Mouse (Mus musculus) CH12.LX (cell line): Measurements from ENCODE around the gene Snhg11. TPM values are rescaled to one million over a fixed set of nuclear protein-coding genes. Genes with fewer than 3 reads are reported as not detected.

Source experiments
- DNase-seq: peaks from one replicate; pipeline ENCODE4 v3.0.0-alpha.2; 2013; ENCODE audit errors: extremely low read depth
- H3K27ac ChIP-seq: 2 replicates; pipeline ENCODE4 v1.5.1; 2012; ENCODE audit warnings: low read depth, mild to moderate bottlenecking, control low read depth, moderate library complexity; ENCODE audit not compliant: insufficient read depth
- H3K27me3 ChIP-seq: replicated peaks from 2 replicates; pipeline ENCODE3; 2012; ENCODE audit warnings: inconsistent platforms
- H3K36me3 ChIP-seq, 2 experiments: replicated peaks in 1 of 2; 2 replicates each; pipeline versions ENCODE3 to v1.6.1; 2012; ENCODE audit warnings: inconsistent platforms in 1 of 2, low read length in 1 of 2, mild to moderate bottlenecking in 1 of 2, mixed read lengths in 1 of 2, moderate library complexity in 1 of 2; ENCODE audit not compliant: control insufficient read depth in 1 of 2, insufficient read depth in 1 of 2
- H3K4me1 ChIP-seq, 2 experiments: 2 replicates each; pipeline ENCODE4 v1.6.1; 2012; ENCODE audit warnings: inconsistent platforms in 1 of 2, moderate library complexity in 1 of 2; ENCODE audit not compliant: insufficient read depth in 2 of 2, control insufficient read depth in 1 of 2
- H3K4me2 ChIP-seq: 2 replicates; pipeline ENCODE4 v1.6.1; 2012; ENCODE audit warnings: low read depth, mild to moderate bottlenecking, control low read depth; ENCODE audit not compliant: poor library complexity, insufficient read depth, severe bottlenecking
- H3K4me3 ChIP-seq, 3 experiments: fragments of 150-350 bp in 1 of 3; sonication (generic) in 1 of 3; replicated peaks in 1 of 3; 2 replicates each; pipeline versions ENCODE3 to v1.5.1; 2011 to 2012; ENCODE audit warnings: low read depth in 2 of 3, low read length in 2 of 3, mild to moderate bottlenecking in 2 of 3, moderate library complexity in 2 of 3, control low read depth in 1 of 3, improper control_type of control experiment in 1 of 3, inconsistent platforms in 1 of 3, mixed read lengths in 1 of 3; ENCODE audit not compliant: poor library complexity in 1 of 3
- H3K79me2 ChIP-seq: replicated peaks from 2 replicates; pipeline ENCODE4 v1.6.1; 2012; ENCODE audit warnings: mild to moderate bottlenecking, moderate library complexity; ENCODE audit not compliant: control insufficient read depth, poor library complexity, insufficient read depth, severe bottlenecking; ENCODE audit errors: extremely low read depth
- H3K9ac ChIP-seq: 2 replicates; pipeline ENCODE4 v1.6.1; 2012; ENCODE audit warnings: low read depth, mild to moderate bottlenecking, control low read depth, moderate library complexity; ENCODE audit not compliant: insufficient read depth
- H3K9me3 ChIP-seq: replicated peaks from 2 replicates; pipeline ENCODE3; 2012; ENCODE audit warnings: low read length, inconsistent platforms, mixed read lengths
- BHLHE40 ChIP-seq: IDR thresholded peaks from 2 replicates; pipeline ENCODE4 v1.6.1; 2011; ENCODE audit warnings: mild to moderate bottlenecking, low read depth, low read length, improper control_type of control experiment
- CHD1 ChIP-seq: IDR thresholded peaks from 2 replicates; pipeline ENCODE4 v1.6.1; 2012; ENCODE audit warnings: low read depth, low read length, improper control_type of control experiment, inconsistent platforms
- CTCF ChIP-seq, 2 experiments: IDR thresholded peaks in 1 of 2; conservative IDR thresholded peaks in 1 of 2; 2 replicates each; pipeline ENCODE4 v1.5.1; 2011 to 2012; ENCODE audit warnings: low read depth in 2 of 2, low read length in 2 of 2, improper control_type of control experiment in 1 of 2, inconsistent platforms in 1 of 2, mild to moderate bottlenecking in 1 of 2, moderate library complexity in 1 of 2
- E2F4 ChIP-seq: IDR thresholded peaks from 2 replicates; pipeline ENCODE4 v1.6.1; 2011; ENCODE audit warnings: low read depth, low read length, improper control_type of control experiment; ENCODE audit not compliant: insufficient replicate concordance
- ETS1 ChIP-seq: conservative IDR thresholded peaks from 2 replicates; pipeline ENCODE4 v1.6.1; 2012; ENCODE audit warnings: low read depth, mild to moderate bottlenecking, inconsistent platforms, low read length, improper control_type of control experiment, moderate library complexity
- GABPA ChIP-seq: IDR thresholded peaks from 2 replicates; pipeline ENCODE4 v1.6.1; 2012; ENCODE audit warnings: low read depth, low read length, improper control_type of control experiment, inconsistent platforms; ENCODE audit not compliant: insufficient replicate concordance
- HCFC1 ChIP-seq: IDR thresholded peaks from 2 replicates; pipeline ENCODE4 v1.6.1; 2012; ENCODE audit warnings: low read depth, mild to moderate bottlenecking, inconsistent platforms, low read length, improper control_type of control experiment
- JUND ChIP-seq: conservative IDR thresholded peaks from 2 replicates; pipeline ENCODE4 v1.6.1; 2011; ENCODE audit warnings: low read depth, low read length, improper control_type of control experiment
- MEF2A ChIP-seq: IDR thresholded peaks from 2 replicates; pipeline ENCODE4 v1.6.1; 2014; ENCODE audit warnings: low read depth, mild to moderate bottlenecking, inconsistent platforms, low read length, improper control_type of control experiment, borderline replicate concordance
- MXI1 ChIP-seq: IDR thresholded peaks from 2 replicates; pipeline ENCODE4 v1.6.1; 2011; ENCODE audit warnings: mild to moderate bottlenecking, low read depth, low read length, improper control_type of control experiment
- MYC ChIP-seq: IDR thresholded peaks from 2 replicates; pipeline ENCODE4 v1.6.1; 2011; ENCODE audit warnings: low read depth, mild to moderate bottlenecking, improper control_type of control experiment, low read length
- PAX5 ChIP-seq: IDR thresholded peaks from 2 replicates; pipeline ENCODE4 v1.6.1; 2012; ENCODE audit warnings: low read length, inconsistent platforms, mixed read lengths
- POLR2A ChIP-seq: IDR thresholded peaks from 2 replicates; pipeline ENCODE4 v1.6.1; 2011; ENCODE audit warnings: low read depth, mild to moderate bottlenecking, improper control_type of control experiment, low read length
- POLR2AphosphoS2 ChIP-seq: IDR thresholded peaks from 2 replicates; pipeline ENCODE4 v1.6.1; 2011; ENCODE audit warnings: low read depth, low read length, improper control_type of control experiment
- RAD21 ChIP-seq: IDR thresholded peaks from 2 replicates; pipeline ENCODE4 v1.6.1; 2011; ENCODE audit warnings: low read depth, mild to moderate bottlenecking, low read length, improper control_type of control experiment, moderate library complexity
- RCOR1 ChIP-seq: conservative IDR thresholded peaks from 2 replicates; pipeline ENCODE4 v1.6.1; 2012; ENCODE audit warnings: low read depth, mild to moderate bottlenecking, inconsistent platforms, low read length, improper control_type of control experiment
- TBP ChIP-seq: conservative IDR thresholded peaks from 2 replicates; pipeline ENCODE4 v1.6.1; 2011; ENCODE audit warnings: low read depth, low read length, improper control_type of control experiment
- UBTF ChIP-seq: IDR thresholded peaks from 2 replicates; pipeline ENCODE4 v1.6.1; 2012; ENCODE audit warnings: low read depth, mild to moderate bottlenecking, inconsistent platforms, low read length, improper control_type of control experiment, moderate library complexity
- USF1 ChIP-seq: IDR thresholded peaks from 2 replicates; pipeline ENCODE4 v1.6.1; 2014; ENCODE audit warnings: low read depth, mild to moderate bottlenecking, inconsistent platforms, low read length, improper control_type of control experiment
- USF2 ChIP-seq: conservative IDR thresholded peaks from 2 replicates; pipeline ENCODE4 v1.6.1; 2011; ENCODE audit warnings: low read depth, low read length, improper control_type of control experiment
- ZC3H11A ChIP-seq: IDR thresholded peaks from 2 replicates; pipeline ENCODE4 v1.6.1; 2012; ENCODE audit warnings: low read depth, mild to moderate bottlenecking, inconsistent platforms, low read length, improper control_type of control experiment
- ZNF384 ChIP-seq: IDR thresholded peaks from 2 replicates; pipeline ENCODE4 v1.6.1; 2012; ENCODE audit warnings: low read depth, low read length, improper control_type of control experiment, inconsistent platforms
- dilution Hi-C: fragments of 300-500 bp; cut with MboI; formaldehyde crosslinking; loops from 2 replicates; pipeline ENCODE4 v1.14.3; 2020; ENCODE audit warnings: low sequenced_read_pairs; ENCODE audit not compliant: extremely low pct_unique_long_range_greater_than_20kb, extremely low pct_ligation_motif_present
- in situ Hi-C: fragments of 300-500 bp; cut with MboI; formaldehyde crosslinking; loops from 3 replicates; pipeline ENCODE4 v1.14.3; 2019; ENCODE audit warnings: low sequenced_read_pairs, low pct_ligation_motif_present, low pct_unique_long_range_greater_than_20kb, mixed read lengths
- polyA plus RNA-seq: library from polyadenylated mRNA; unstranded; fragments of >175 nt; gene quantifications from 2 replicates; pipeline ENCODE4 v1.2.1, GENCODE M21; 2012; ENCODE audit warnings: low read depth; ENCODE audit not compliant: insufficient read length
- total RNA-seq, 2 experiments: library from RNA; depleted of rRNA; stranded (reverse); fragments of 300-350 nt in 1 of 2; fragments of >200 nt in 1 of 2; gene quantifications; 2 replicates each; pipeline ENCODE4 v1.2.3; 2012 to 2014

Gene Snhg11
- total and polyA plus RNA-seq, 3 experiments = 0.04 to 0.13 TPM; not detected in 1

DNA sequence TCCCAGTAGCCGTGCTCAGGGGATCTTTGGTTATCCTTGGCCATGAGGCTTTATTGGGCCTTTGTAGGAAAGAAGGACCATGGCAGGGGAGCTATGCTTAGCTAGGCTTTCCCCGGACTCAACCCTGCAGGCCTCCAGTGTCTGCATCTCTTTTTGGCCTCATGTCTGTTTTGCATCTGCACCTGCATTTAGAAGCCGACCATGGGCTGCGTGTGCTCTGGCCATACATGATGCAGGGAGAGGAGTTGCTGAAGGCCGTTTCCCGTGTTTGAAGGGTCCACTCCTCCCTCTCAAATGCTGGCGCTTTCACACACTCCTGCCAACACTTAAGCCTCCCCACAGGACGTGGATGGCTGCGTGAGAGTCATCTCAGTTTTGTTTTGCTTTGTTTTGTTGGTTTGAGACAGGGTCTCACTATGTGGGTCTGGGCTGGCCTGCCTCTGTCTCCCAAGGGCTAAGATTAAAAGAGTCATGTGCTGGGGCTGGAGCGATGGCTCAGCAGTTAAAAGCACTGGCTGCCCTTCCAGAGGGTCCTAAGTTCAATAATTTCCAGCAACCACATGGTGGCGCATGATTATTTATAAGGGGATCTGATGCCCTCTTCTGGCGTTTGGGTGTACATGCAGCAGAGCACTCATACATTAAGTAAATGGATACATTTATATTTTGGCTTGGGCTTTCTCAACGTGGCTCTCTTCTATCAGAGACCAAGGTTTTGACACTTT lies 4.1 kb downstream of the Snhg11 start (continued):
- TF ChIP-seq TBP (peak; percentile 97), USF2 (no peak), PAX5 (no peak), POLR2AphosphoS2 (no peak), MXI1 (no peak), JUND (peak; percentile 42; the same call in 1 of the 2 replicates), GABPA (no peak), RCOR1 (no peak), ZNF384 (0 out of 2 replicates have a peak, but pooled peaks have one; percentile 26), BHLHE40 (no peak), RAD21 (peak; percentile 39)

DNA sequence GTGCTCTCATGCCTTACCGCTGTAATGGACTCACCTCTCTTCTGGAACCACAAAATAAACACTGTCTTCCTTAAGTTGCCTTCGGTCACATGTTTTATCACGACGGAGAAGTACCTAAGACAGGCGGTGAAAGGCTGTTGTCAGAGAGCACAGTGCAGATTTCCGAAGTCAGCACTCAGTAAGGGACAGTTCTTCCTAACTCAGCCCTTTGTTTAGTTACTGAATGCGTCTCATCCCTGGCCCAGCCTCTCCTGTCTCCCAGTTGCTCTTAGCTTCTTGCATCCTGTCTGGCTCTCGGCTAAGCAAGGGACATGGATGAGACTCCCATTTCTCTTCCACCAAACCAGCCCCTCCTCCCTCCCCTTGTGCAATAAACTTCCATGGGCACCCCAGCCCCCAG lies 10.6 kb downstream of the Snhg11 start:
- dilution Hi-C loops = no loop called here
- no peak overlapping the region for H3K27ac ChIP-seq
- H3K79me2 ChIP-seq = no peaks in the 10 kb centered on the region
- no peak overlapping the region for H3K4me3 ChIP-seq
- no peak overlapping the region for H3K4me2 ChIP-seq
- in situ Hi-C loops = no loop called here
- no peaks in the 10 kb centered on the region for H3K9me3 ChIP-seq
- TF ChIP-seq POLR2A (no peak), PAX5 (no peak), E2F4 (no peak), GABPA (no peak), USF1 (no peak), CTCF (conservative IDR thresholded peaks at IDR 0.05 in 1 of 2, IDR thresholded peaks at IDR 0.05 in 1 of 2; ENCODE audit: low read depth in 2 of 2, low read length in 2 of 2) (no peak), TBP (no peak), RCOR1 (no peak), MEF2A (no peak), POLR2AphosphoS2 (no peak), ZNF384 (no peak), UBTF (no peak), ZC3H11A (no peak), HCFC1 (no peak), CHD1 (no peak), MYC (no peak), ETS1 (no peak), MXI1 (no peak)
- DNase-seq = no peak
- H3K27me3 ChIP-seq = peaks cover 5% of the 10 kb centered on the region
- H3K9ac ChIP-seq = no peak overlapping the region
- H3K36me3 ChIP-seq = no peaks in the 10 kb centered on the region
- H3K4me1 ChIP-seq = no peaks in the 10 kb centered on the region; a peak in 1 of 4 replicates
